Mouse (Mus musculus): ENCODE measurements around the gene Htr7.

GRCm38 (mm10) chr19:36002476-36003445, 54.5 kb downstream of the Htr7 start:
- no peak for TF ChIP-seq CTCF (conservative IDR thresholded peaks at IDR 0.05; ENCODE audit: insufficient read depth, insufficient read length, low read depth, low read length)
- no peak for TF ChIP-seq POLR2A (IDR thresholded peaks at IDR 0.05; ENCODE audit: low read depth, low read length)
